Mouse (Mus musculus) gastrocnemius, postnatal 25 days (tissue): ENCODE measurements around the gene Bckdhb. TPM values are rescaled to one million over a fixed set of nuclear protein-coding genes. Genes with fewer than 3 reads are reported as not detected.
"Not testable (repeated sequence)": the region's sequence is repeated elsewhere in the genome, so short reads cannot be mapped to it uniquely, and the experiment has no call there.

Source experiments
- DNase-seq: peaks from one replicate; pipeline ENCODE4 v3.0.0; 2022
- long read RNA-seq, 2 experiments: library from polyadenylated mRNA; stranded (forward); transcript quantifications; one replicate each; pipeline ENCODE4 v2.0.0; 2021
- total RNA-seq, 2 experiments: library from RNA; stranded (reverse); gene quantifications; 1 replicate in 1 of 2; 2 replicates in 1 of 2; pipeline ENCODE4 v1.2.3; 2021

Gene Bckdhb
- 10 to 100 TPM; 32.9 to 37.9 TPM for total RNA-seq
- long read RNA-seq, experiment 1, transcript Bckdhb-206 (11 exons, 1,477 nt) = major isoform, 54 of 79 reads
- long read RNA-seq, experiment 1, partial matches to known transcripts = 18 of 79 reads
- long read RNA-seq, experiment 1, other reads (novel, unspliced or antisense) = 7 of 79 reads
- long read RNA-seq, experiment 2, transcript Bckdhb-206 (11 exons, 1,477 nt) = major isoform, 69 of 83 reads
- long read RNA-seq, experiment 2, partial matches to known transcripts = 8 of 83 reads
- long read RNA-seq, experiment 2, other reads (novel, unspliced or antisense) = 6 of 83 reads

DNA sequence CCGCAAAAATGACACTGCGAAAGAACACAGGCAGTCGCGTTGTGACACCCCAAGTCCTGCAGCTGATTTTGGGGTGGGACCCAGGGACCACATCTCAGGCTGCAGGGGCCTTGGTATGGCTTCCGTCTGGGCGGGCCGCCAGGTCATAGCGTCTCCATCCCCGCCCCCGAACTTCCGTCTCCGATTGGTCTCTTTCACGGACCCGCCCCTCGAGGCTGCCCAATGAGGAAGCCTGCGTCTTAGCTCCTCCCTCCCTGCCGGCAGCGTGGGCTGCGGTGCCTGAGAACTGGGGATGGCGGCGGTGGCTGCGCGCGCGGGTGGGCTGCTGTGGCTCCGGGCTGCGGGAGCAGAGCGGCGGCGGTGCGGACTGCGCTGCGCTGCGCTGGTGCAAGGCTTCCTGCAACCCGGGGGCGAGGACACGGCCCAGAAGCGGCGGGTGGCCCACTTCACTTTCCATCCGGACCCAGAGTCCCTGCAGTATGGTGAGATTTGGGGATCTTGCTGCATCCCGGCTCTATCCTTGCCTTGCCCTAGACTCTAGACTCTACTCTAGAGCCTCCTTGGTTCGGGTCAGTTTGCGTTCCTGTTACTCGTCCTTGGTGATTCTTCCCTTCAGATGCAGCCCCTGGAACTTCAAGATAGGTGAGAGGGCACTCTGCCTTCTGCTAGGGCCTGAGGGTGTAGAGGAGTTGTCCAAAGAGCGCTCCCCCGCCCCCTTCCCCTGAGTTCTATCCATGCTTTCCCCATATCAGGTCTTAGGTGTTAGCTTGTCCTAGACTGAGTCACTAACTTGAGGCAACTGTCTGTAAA lies at the start of gene Bckdhb:
Gene Bckdhb (plus strand): TSS at position 268 of the 810 bp plus-strand sequence.
- DNase-seq = peak; percentile 94

DNA sequence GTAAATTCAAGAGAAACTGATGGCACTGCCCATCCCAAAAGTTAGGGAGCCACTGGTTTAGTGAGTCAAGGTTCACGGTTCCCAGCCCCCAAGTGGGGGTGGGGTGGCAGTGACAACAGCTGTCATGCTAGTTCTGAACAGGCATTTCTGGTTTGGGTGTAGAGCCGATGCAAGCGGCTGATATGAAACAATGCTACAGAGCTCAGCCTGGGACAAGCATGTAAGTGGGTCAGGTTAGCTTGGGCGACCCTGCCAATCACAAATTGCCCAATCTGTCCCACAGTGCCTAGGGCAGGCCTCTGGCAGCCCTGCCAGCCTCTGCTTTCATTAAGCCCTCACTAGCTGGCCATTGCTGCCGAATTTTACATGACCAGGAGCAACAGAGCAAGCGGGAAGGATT lies 42.8 kb upstream of the Bckdhb start:
- DNase-seq = no peak

DNA sequence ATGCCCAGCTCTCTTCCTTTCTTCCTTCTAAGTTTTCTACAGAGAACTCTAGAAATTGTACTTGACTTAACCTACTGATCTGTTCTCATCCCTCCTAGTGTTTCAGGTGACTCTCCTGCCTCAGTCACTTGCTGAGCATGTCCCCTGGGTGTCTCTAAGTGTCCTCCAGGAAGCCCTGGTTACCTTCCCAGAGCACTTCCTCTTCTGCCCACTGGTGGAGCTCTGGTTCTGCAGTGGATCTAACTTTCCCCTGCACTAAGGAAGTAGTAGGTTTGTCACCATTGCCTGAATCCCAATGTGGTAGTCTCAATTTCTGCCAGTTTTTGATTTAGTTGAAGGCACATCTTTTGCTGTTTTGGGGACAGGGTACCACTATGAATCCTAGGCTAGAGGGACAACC lies 38.8 kb upstream of the Bckdhb start:
- no peak for DNase-seq

- DNase-seq = no peak
Observed at GRCm38 (mm10) chr9:83888214-83888613, 36.7 kb upstream of the Bckdhb start.

DNA sequence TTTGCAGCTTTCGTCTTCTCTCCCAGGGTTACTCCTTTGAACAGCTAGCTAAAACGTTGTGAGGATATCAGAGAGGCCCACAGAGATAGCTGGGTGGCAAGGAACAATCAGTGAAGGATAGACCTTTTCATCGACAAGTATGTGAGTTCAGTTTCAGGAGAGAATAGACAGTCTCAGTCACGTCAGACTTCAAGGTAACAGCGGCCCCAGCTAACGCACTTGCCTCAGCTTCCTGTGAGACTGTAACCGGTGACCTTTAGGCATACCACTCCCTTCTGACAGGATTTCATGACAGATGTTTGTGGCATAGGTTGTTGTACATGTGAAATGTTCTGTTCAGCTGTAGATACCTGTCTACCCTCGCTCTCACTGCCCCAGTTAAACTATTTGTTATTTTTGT lies 31.9 kb upstream of the Bckdhb start:
- DNase-seq = no peak

- DNase-seq = no peak
Observed at GRCm38 (mm10) chr9:83893767-83894330, 31.1 kb upstream of the Bckdhb start.

GRCm38 (mm10) chr9:83902086-83902485 lies 22.9 kb upstream of the Bckdhb start:
- DNase-seq = no peak

DNA sequence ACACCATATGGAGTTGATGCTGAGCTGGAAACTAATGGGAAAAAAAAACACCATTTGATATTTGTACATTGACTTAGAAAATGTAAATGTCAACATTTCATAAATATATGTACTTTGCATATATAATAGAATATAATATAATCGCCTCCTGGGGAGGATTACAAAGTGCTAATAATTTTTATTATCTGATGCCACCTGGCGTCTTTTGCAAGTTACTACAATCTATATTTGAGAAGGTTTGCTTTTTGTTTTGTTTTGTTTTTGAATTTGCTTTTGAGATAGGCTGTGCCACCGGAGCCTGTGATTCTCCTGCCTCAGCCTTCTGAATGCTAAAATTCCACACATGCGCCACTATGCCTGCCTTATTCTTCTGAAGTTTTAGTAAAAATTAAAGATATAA lies 19.1 kb upstream of the Bckdhb start:
- DNase-seq = no peak

- no peak for DNase-seq
Observed at GRCm38 (mm10) chr9:83907017-83907416, 17.9 kb upstream of the Bckdhb start.

DNA sequence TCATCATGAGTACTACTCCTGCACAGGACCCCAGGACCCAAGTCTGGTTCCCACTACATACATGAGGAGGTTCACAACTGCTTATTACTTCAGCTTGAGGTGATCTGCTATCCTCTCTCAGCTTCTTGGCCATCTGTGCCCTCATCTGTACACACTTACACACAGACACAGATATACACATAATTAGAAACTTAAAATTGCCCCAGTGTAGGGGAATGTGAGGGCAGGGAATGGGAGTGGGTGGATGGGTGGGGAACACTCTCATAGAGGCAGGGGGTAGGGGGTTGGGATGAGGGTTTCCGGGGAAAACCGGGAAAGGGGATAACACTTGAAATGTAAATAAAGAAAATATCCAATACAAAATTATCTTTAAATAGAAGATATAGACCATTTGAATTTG lies 15.1 kb upstream of the Bckdhb start:
- no peak for DNase-seq

- DNase-seq = no peak
Observed at GRCm38 (mm10) chr9:83910926-83911325, 14.0 kb upstream of the Bckdhb start.

GRCm38 (mm10) chr9:83922076-83922475 lies 2.9 kb upstream of the Bckdhb start:
- DNase-seq = no peak

DNA sequence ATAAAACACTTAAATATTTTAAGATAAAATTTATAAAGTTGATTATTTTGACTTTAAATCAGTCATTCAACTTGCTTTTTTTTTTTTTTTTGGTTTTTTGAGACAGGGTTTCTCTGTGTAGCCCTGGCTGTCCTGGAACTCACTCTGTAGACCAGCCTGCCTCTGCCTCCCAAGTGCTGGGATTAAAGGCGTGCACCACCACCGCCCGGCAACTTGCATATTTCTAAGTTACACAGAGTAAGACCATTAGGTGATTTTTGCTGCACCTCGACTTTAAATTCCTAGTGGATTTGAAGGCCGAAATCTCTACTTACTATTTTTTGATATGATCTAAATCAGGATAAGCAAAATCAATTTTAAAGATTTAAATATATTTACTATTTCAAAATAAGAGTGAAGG lies 589 bp upstream of the Bckdhb start:
- no peak for DNase-seq

- DNase-seq = no peak
Observed at GRCm38 (mm10) chr9:83925688-83926041, 720 bp downstream of the Bckdhb start.

DNA sequence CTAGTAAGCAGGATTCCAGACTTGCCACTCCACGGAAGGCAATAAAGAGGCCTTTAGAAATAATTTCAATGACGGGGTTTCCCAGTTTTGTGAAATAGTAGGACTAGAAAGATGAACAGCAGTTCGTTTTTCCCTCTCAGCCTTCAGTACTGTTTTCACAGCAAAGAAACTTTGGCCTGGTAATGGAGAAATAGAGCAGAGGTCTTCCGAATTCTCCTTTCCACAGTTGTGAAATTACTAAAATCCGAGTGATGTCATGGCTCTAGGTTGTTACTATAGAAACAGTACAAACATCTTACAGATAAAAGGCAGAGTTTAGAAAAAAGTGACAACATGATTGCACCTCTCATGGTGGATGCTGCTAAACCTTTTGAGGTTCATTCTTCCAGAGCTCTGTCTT lies 1.4 kb downstream of the Bckdhb start:
- DNase-seq = no peak

DNA sequence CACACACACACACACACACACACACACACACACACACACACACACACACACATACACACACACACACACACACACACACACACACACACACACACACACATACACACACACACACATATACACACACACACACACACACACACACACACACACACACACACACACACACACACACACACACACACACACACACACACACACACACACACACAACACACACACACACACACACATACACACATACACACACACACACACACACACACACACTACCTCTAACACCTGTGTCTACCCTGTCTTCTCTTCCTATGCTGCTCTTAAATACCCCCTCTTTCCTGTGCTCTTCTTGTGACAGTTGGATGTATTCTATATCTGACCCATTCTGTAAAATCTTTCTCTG lies 14.6 kb downstream of the Bckdhb start:
- DNase-seq = not testable (repeated sequence)

- DNase-seq = no peak
Observed at GRCm38 (mm10) chr9:83940016-83940415, 15.1 kb downstream of the Bckdhb start.

- DNase-seq = no peak
Observed at GRCm38 (mm10) chr9:83940537-83941363, 15.8 kb downstream of the Bckdhb start.

DNA sequence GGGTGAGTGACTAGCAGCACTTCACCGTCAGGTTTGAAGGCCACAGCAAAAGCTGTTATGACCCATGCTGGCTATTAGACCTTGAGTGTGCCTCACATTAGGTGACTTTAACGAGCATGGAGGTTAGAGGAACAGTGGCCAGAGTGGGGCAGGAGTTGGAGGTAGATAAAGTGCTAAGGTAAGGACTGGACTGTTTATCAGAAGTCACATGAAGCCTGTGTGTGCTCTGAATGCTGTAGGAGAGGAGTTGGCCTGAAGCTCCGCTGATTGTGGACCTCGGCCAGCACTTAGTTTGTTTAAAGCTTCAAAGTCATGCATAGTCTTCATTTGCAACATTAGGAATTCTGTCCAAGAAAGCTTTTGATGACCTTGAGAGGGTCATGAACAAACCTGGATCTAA lies 26.4 kb downstream of the Bckdhb start:
- DNase-seq = no peak

DNA sequence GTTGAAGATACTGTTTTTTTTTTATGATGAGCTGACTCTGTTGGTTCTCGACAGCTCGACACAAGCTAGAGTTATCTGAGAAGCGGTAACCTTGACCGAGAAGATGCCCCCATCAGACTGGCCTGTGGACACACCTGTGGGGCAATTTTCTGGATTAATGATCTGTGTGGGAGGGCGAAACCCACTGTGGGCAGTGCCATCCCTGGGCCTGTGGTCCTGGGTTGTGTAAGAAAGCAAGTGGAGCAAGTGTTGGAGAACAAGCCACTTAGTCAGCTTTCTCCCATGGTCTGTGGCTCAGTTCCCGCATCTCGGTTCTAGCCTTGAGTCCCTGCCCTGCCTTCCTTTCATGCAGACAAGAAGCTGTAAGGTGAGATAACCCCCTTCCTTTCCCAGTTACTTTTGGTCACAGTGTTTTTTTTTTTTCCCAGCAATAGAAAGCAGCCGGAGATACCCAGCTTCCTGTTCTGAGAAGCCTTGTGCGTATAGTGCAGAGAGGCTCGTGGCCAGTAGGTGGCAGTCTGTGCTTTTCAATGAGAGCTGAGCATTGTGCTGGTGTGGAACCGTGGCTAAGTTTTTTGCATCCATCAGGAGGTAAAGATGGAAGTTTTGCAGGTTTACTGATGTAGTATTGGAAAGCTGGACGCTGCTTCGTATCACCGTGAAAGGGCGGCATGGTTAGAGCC lies 31.8 kb downstream of the Bckdhb start:
- peak; percentile 25 for DNase-seq

DNA sequence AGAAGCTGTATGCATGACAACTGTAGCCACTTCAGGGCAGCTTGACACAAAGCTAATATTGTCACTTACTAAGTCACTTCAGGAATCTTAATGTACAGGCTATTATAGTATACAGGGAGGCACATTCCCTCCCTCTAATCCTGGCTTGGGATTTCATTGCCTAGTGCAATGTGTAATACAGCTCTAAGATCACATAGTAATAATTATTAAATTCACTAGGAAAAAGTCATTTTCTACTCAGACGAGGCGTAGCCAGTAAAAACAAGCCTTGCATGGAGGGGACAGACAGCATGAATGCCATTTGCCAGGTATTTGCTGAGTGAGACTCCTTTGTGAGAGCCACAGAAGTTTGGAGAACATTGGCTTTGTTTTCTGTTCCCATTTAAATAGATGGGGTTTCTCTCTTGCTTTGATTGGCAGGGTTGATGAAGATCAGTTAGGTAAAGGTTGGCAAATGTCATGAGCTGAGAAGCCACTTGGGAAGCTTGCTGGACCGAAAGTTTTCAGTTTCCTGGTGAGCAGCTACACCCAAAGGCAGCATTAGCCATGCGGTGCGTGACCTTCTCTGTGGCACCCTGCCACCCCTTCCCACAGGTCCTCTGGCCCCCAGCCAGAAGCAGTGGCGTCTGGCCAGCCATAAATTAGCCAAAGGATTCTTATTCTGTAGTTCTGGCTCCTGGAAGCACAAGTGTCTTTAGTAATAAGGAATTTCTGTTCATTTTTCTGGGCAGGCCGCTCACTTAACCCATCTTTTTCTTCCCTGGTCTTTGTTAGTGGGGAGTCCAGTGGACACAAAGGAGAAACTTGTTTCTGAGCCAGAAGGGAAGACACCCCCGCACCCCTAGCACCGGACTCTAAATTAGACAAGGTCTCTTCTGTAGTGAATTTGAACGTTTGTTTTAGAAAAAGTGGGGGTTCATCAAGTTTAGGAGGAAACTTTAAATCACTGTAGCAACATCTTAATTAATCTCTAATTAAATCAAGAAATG lies 37.4 kb downstream of the Bckdhb start:
- no peak for DNase-seq
